Mouse (Mus musculus): ENCODE results near the gene Nr2c1.

Gene Nr2c1

DNA sequence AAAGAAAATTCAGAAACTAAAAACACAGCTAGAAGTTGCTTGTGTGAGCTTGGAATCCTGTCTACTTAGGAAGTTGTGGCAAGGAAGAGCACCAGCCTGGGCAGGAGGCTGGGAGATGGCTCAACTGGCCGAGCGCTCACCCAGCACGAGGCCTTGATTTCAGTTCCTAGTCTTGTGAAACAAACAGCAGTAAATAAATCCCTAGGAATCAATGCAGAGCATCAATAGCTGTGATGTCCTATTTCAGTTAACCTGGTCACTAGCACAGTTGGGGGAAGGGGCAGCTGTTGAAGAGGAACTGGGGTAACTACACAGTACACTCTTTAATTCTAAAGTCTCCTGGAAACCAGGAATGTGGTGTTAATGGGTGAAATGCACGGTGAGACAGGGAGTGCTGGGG lies 57.1 kb downstream of the Nr2c1 start:
- no peak for DNase-seq (ENCODE audit: low spot score in 2 of 2)

DNA sequence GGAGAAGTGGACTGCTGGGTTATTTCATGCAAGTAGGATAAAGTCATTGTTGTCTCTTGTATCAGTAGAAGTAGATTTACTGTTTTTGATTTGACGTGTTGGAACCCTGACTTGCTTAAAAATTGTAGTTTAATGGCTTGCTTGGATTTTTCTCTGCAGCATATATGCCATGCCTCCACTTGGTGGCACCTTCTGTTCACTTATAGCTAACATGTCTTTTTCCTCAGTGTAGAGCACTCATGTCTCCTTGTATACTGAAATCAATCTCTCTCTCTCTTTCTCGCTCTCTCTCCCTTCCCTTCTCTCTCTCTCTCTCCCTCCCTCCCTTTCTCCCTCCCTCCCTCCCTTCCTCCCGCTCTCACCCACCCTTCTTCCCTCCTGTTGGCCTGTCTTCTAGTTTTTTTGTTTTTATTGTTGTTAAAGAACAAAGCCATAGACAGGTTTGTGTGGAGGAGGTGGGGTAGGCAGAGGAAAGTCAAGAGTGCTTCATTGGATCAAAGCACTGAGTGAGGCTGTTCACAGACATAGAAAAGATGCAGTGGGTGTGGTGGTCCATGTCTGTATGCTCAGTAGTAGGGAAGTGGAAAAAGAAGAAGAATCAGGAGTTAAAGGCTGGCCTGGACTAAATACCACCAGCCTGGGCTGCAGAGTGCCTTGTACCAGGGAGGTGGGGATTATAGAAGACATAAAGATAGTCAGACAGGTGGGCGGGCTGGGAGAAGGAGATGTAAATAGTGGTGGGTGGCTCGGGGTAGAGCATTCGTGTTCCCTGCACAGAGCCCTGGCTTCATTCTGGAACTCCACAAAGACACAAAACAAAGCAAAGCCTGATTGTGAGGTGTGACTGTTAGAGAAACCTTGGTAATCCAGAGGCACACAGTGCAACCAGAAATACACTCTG lies 63.1 kb downstream of the Nr2c1 start:
- no peak for DNase-seq (ENCODE audit: low spot score in 2 of 2)

DNA sequence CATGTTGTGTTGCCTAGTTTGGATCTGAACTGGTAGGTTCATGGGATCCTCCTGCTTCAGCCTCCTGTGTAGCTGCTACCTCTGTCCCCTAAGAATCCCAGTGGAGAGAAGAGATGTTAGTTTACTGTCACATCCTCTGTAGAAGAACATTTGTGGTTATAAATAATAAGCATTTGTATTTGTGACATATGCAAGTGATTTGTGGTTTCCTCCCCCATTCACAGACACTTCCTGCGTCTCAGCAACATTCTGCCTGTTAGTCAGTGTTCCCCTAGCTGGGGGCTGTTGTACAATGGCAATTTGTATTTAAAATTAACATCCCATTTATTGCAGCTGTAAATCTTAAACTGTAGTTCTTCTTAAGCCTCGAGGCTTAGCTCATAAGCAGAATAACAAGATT lies 63.9 kb downstream of the Nr2c1 start:
- no peak for DNase-seq (ENCODE audit: low spot score in 2 of 2)

DNA sequence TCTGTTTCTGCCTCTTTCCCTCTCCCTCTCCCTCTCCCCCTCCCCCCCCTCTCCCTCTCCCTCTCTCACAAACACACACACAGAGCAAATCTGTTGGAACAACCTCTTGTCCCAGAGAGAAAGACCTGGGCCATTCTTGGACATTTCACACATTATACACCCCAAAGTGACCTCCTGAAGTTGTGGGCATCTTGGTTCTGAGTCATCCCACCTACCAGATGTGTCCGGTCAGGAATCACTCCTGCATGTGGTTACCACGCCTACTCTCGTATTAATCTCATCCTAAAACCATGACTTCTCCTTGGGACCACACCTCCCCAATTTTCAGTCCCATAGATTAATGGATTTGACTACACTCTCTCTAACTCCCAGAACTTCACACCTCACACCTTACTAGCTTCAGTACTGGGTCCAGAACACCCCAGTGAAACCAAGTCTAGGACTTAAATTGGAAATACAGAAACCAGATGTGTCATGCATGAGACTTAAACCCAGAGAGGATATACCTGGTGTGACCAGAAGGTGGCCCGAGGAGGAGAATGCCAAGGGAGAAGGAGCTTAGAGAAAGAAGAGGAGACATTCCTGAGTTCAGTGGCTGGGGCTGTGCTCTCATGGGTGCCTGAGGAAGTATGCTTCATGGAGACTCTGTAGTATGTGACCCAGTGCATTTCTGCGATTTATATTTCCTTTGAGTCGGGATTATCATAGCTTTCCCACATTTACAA lies 77.4 kb downstream of the Nr2c1 start:
- no peak for DNase-seq (ENCODE audit: low spot score in 2 of 2)

DNA sequence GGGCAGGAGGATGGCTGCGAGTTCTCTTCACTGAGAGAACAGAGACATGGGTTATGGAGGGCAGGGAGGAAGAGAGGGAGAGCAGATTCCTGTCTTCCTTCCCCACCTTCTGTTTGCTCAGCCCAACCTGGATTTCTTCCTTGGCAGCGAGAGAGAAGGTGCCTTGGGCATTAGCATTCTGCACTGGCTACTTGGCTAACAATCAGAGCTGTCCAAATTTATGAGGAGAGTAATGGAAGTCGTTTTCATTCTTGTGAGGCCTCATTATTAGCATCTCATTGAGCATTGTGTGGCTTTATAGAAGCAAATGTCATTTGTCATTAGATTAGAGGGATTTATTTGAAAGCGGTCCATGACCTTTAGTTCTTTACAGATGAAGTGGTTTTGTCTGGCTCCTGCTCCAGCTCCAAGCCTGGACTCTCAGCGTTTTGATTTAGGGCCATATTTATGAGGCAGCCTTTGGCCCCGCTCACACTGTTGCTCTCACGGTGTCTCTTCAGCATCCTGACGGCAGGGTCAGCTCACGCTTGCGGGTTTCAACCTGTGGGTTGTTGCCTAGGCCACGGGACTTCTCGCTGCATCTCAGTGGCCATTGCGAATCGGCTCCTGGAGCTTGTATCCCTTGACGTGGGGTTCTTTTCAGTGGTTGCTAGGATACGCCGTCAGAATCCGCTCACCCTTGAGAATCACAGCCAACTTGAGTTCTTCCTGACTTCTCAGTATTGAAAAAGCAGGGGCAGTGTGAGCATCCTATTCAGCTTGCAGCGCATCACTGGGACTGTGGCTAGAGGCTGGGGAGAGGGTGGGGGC lies 82.6 kb downstream of the Nr2c1 start:
- DNase-seq (ENCODE audit: low spot score in 2 of 2), result no peak

DNA sequence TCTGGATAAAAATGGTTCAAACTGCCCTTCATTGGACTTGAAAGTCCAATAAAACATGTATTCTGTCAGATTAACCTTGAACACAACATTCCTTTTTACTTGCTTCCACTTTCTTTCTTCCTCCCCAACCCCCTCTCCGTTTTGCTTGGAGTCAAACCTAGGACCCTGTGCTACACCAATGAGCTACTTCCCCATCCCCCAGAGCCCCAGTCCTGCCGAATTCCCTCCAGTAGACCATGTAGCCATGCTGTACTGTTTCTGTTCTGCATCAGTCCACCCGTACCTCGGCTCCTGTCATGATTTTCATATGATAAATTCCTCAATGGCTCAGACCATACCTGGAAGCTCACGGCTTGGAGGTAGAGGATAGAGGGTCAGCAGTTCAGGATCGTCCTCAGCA lies 83.2 kb downstream of the Nr2c1 start:
- DNase-seq (ENCODE audit: low spot score in 2 of 2), result no peak

DNA sequence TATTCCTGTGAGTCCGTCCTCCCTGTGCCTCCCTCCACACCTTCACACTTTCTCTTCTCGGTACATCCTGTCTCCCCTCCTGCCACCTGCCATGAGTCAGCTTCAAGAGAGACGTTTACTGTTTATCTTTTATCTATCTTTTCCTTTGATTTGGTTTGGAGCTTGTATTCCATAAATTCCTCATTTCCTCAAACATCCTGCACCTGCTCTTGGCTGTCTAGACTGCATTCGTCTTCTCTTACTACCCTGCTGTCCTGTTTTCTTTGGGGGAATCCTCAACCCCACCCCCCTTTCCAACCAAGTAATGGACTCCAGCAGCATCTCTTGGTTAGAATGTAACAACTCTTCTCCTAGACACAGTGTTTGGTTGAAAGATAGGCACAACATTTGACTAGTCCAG lies 87.4 kb downstream of the Nr2c1 start:
- no peak for DNase-seq (ENCODE audit: low spot score in 2 of 2)

DNA sequence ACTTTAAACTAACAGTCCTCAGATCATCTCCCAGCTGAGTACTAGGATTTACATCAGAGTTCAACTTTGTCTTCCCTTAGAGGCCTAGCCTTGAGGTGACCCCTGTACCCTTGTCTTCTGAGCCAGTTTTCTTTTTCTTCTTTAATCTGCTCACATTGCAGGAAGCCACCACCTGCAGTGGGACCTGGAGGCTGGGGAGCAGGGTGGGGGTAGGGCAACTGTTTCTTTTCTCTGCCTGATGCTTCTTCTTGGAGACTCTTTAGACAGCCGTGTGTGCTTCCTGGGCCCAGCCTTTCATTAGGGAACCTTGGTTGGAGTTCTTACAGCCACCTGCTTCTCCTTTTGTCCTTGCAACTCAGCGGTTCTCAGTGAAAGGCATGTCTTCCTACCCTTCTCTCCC lies 93.5 kb downstream of the Nr2c1 start:
- no peak for DNase-seq (ENCODE audit: low spot score in 2 of 2)

Measured in spleen, postnatal 36 days (tissue).